Comparison of ENCODE assay signal across 15 mouse cellular contexts in genomic region chr2:163865311-163865710, GRCm38 (mm10). TPM values are rescaled to one million over a fixed set of nuclear protein-coding genes. Genes with fewer than 3 reads are reported as not detected.
"Had no signal": no experiment of that assay in that cellular context is flagged by ENCODE, and none has a peak within 500 bp of the region (broad histone marks: within the 10 kb centered on the region; RNA-seq: fewer than 3 reads in every experiment).

No protein-coding gene starts in this region.

- H3K9ac ChIP-seq: limb, embryonic 13.5 days; liver, embryonic 14.5 days; midbrain, embryonic 15.5 days; neural tube, embryonic 12.5 days had no signal

- H3K36me3 ChIP-seq: limb, embryonic 13.5 days; midbrain, embryonic 15.5 days had no signal

- DNase-seq: kidney, postnatal 10 days; kidney, postnatal 4 days; left cerebral cortex, postnatal 4 days; lung, adult 18-20 months; lung, postnatal 36 days; thymus, postnatal 4 days had no signal

- ATAC-seq: lung, postnatal 0 days; midbrain, embryonic 15.5 days had no signal

- H3K9me3 ChIP-seq: limb, embryonic 13.5 days; midbrain, embryonic 15.5 days; neural tube, embryonic 12.5 days had no signal

- H3K4me1 ChIP-seq: limb, embryonic 13.5 days; midbrain, embryonic 15.5 days had no signal

- H3K4me2 ChIP-seq: limb, embryonic 13.5 days; midbrain, embryonic 15.5 days; neural tube, embryonic 12.5 days had no signal

- H3K27me3 ChIP-seq: midbrain, embryonic 15.5 days; neural tube, embryonic 12.5 days had no signal

- H3K27ac ChIP-seq: layer of hippocampus, adult 2 months; limb, embryonic 13.5 days; liver, embryonic 14.5 days; midbrain, embryonic 15.5 days; neural tube, embryonic 12.5 days; stomach, postnatal 0 days had no signal

- H3K4me3 ChIP-seq: layer of hippocampus, adult 2 months; limb, embryonic 13.5 days; midbrain, embryonic 15.5 days; neural tube, embryonic 12.5 days had no signal

RNA-seq across cellular contexts. Expression of gene Kcnk15, which starts 11.9 kb away (rescaled TPM):
- polyA plus RNA-seq: kidney, embryonic 14.5 days; limb, embryonic 13.5 days; liver, adult 2 months; liver, embryonic 14.5 days; lung, postnatal 0 days; stomach, postnatal 0 days had no signal
